Mouse (Mus musculus): ENCODE measurements around the gene Hist1h2be. TPM values are rescaled to one million over a fixed set of nuclear protein-coding genes. Genes with fewer than 3 reads are reported as not detected.
"Not testable (repeated sequence)": the region's sequence is repeated elsewhere in the genome, so short reads cannot be mapped to it uniquely, and the experiment has no call there.

The Hist1h2be gene
- total RNA-seq, 2 experiments from 2014 or later = 7.7 to 90.5 TPM

GRCm38 (mm10) chr13:23552962-23553361 lies 68.0 kb downstream of the Hist1h2be start, which contains the start of gene Hist1h1d:
TSS of gene Hist1h1d (plus strand) at chr13:23553262.
- ATAC-seq (replicated peaks; ENCODE audit: poor library complexity) = no peak

- no peak for ATAC-seq (replicated peaks; ENCODE audit: poor library complexity)
Observed at GRCm38 (mm10) chr13:23551931-23552914, 68.7 kb downstream of the Hist1h2be start.

GRCm38 (mm10) chr13:23551146-23551834 lies 69.6 kb downstream of the Hist1h2be start, which contains the start of gene Hist1h4f:
TSS of gene Hist1h4f (minus strand) at chr13:23551648.
- peak; percentile 56 for ATAC-seq (replicated peaks; ENCODE audit: poor library complexity)

- ATAC-seq (replicated peaks; ENCODE audit: poor library complexity) = no peak
Observed at GRCm38 (mm10) chr13:23550761-23551145, 70.2 kb downstream of the Hist1h2be start.

DNA sequence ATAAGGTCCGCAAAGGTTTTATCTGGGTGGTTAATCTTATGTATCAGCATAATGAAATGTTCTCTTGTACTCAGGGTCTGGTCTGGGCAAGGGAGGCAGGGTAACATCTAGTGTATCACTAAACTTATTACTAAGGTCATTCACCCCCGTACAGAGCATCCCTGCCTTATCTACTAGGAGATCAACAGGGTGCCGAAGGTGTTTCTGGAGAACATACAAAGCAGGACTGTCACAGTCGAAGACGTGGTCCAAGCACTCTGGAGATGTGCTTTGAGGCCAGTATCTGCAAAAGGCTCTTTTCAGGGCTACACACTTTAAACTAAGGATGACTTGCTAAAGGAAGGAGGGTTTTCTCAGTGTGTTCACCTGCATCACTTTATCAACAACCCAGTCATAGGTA lies 74.2 kb downstream of the Hist1h2be start:
- ATAC-seq (replicated peaks; ENCODE audit: poor library complexity) = no peak

- ATAC-seq (replicated peaks; ENCODE audit: poor library complexity) = peak; percentile 27
Observed at GRCm38 (mm10) chr13:23544787-23545120, 76.2 kb downstream of the Hist1h2be start.

DNA sequence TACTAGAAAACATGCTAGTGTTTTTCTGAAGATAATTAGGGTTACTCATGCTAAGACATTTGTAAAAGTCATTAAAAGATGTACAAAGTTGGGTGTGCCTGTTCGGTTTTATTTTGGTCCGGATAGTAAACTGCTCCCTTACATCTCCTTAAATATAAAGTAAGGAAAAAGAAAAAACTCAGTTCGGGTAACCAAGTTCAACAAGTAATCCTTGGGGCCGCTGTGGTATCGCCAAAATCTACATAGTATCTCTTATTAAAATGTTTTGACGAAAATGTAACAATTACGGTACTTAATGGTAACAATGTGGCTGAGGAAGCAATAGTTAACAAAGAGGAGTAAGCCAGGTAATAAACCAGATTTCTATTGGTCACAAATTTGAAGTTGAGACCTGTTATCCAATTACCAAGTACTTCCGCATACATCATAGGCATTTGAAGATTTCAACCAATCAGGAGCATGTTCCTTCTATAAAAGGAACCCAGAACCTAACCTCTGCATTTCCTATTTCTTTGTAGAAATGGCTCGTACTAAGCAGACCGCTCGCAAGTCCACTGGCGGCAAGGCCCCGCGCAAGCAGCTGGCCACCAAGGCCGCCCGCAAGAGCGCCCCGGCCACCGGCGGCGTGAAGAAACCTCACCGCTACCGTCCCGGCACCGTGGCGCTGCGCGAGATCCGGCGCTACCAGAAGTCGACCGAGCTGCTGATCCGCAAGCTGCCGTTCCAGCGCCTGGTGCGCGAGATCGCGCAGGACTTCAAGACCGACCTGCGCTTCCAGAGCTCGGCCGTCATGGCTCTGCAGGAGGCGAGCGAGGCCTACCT lies 76.7 kb downstream of the Hist1h2be start, which contains the start of gene Hist1h3f:
Gene Hist1h3f, plus strand, starts transcription at position 88 of the 822 bp plus-strand sequence.
- peak; percentile 71 for ATAC-seq (replicated peaks; ENCODE audit: poor library complexity)

DNA sequence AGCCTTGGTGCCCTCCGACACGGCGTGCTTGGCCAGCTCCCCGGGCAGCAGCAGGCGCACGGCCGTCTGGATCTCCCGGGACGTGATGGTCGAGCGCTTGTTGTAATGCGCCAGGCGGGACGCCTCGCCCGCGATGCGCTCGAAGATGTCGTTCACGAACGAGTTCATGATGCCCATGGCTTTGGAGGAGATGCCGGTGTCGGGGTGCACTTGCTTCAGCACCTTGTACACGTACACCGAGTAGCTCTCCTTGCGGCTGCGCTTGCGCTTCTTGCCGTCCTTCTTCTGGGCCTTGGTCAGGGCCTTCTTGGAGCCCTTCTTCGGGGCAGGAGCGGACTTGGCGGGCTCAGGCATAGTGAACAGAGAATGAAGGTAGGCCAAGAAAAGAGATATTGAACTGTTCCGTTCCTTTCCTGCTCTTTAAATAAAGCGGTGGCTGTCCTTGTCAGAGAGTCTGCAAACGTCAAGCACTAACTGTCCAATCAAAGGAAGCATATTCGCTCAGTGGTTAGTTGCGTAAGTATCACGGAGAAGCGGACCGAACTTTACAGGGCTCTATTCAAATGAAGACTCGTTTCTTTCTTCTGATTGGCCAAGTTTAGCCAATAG lies 77.8 kb downstream of the Hist1h2be start, which contains the start of gene Hist1h2bh:
Gene Hist1h2bh, minus strand, starts transcription at position 394 of the 609 bp plus-strand sequence.
- ATAC-seq (replicated peaks; ENCODE audit: poor library complexity) = peak; percentile 86

DNA sequence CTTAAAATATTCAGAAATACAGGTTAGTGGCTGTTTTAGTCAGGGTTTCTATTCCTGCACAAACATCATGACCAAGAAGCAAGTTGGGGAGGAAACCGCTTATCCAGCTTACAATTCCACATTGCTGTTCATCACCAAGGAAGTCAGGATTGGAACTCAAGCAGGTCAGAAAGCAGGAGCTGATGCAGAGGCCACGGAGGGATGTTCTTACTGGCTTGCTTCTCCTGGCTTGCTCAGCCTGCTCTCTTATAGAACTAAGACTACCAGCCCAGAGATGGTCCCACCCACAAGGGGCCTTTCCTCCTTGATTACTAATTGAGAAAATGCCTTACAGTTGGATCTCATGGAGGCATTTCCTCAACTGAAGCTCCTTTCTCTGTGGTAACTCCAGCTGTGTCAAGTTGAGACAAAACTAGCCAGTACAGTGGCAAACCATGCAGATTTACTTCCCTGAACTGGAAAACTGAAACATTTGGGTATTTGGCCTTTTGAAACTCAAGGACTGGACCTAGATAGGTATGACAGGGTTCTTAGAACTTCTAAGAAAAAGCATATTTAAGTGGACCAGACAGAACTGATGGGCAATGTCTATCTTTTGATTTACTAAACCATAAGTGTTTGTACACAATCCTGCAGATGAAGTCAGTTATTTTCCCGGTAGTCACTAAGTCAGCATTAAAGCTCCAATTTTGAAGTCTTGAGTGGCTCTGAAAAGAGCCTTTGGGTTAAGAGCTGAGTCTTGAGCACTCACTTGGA lies 78.5 kb downstream of the Hist1h2be start:
- ATAC-seq (replicated peaks; ENCODE audit: poor library complexity) = not testable (repeated sequence)

DNA sequence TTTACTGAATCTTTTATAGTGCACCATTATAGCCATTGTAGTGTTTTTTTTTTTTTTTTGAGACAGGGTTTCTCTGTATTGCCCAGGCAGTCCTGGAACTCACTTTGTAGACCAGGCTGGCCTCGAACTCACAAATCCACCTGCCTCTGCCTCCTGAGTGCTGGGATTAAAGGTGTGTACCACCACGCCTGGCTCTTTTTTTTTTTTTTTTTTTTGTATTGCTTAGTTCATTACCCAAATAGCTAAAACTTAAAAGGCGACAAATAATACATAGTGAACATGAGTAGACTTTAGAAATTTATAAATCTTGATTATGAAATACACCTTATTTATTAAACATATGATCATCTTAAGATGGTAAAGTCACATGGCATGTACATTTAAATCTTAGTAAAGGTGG lies 79.4 kb downstream of the Hist1h2be start:
- no peak for ATAC-seq (replicated peaks; ENCODE audit: poor library complexity)

- ATAC-seq (replicated peaks; ENCODE audit: poor library complexity) = not testable (repeated sequence)
Observed at GRCm38 (mm10) chr13:23539821-23540220, 81.1 kb downstream of the Hist1h2be start.

- no peak for ATAC-seq (replicated peaks; ENCODE audit: poor library complexity)
Observed at GRCm38 (mm10) chr13:23538249-23538648, 82.7 kb downstream of the Hist1h2be start.

DNA sequence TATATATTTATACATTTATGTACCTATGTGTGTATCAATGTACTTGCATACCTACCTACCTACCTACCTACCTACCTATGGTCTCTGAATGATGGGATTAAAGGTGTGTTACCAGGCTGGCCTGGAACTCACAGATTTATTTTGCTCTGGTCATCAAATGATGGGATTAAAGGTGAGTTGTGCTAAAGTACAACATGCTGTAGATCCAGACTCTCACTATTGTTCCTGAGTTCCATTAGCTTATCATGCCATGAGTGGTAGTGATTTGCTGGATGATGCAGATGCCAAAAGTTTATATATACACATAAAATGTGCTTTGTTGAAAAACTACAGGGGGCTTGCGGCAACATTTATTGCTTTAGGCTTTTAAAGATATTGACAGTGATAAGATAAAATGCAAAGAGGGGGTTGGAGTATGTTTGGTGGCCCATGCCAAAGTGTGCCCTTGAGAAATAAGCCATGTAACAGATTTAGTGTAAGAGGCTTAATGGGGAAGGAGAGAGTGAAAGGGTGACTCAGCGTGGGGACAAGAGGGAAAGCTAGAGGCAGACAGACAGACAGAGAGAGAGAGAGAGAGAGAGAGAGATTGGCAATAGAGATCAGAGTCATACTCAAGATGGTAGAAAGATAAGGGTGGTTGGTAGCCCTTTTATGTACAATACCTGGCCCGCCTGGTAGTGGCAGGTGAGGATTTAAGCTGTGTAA lies 83.8 kb downstream of the Hist1h2be start:
- no peak for ATAC-seq (replicated peaks; ENCODE audit: poor library complexity)

DNA sequence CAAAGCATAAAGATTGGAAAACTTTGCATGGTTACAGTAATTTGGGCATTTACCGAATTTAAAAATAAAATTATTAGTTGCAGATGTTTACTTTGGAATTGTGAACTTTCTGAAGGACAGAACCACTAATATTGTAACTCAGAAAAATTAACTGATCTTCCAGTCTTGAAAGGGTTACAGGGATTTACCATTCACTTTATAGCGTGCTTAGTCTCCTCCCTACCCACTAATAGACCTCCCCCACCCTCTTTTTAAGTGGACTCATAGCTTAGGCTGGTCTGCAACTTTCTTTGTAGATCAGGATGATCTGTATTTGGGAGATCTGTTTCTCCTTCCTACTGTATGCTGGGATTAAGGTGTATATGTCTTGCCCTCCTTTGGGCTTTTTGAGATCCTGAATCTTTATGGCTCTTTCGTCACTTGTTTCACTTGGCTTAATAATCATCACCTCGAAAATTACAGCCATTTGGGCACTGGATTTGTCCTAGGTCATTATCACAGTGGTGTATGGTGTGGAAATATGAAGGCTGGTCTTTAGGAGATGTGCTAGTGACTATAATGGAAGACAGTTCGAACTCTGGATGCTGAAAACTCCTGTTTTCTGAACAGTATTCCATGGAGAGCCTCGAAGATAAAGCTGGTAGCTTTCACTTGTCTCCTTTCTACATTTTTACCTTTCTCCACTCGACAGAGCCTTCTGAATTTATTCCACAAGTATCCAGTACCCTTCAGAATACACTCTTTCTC lies 84.7 kb downstream of the Hist1h2be start:
- ATAC-seq (replicated peaks; ENCODE audit: poor library complexity) = no peak

GRCm38 (mm10) chr13:23535137-23536075 lies 85.5 kb downstream of the Hist1h2be start, which contains the start of gene Hist1h3g:
TSS of gene Hist1h3g (plus strand) at chr13:23535422.
- peak; percentile 62 for ATAC-seq (replicated peaks; ENCODE audit: poor library complexity)

- peak; percentile 8 for ATAC-seq (replicated peaks; ENCODE audit: poor library complexity)
Observed at GRCm38 (mm10) chr13:23534368-23535131, 86.4 kb downstream of the Hist1h2be start.

Data from megakaryocyte progenitor cell, adult 5-6 weeks (primary cell).